ENCODE assay signal across 8 mouse cellular contexts in genomic region chr2:18998054-18998478, GRCm38 (mm10). TPM values are rescaled to one million over a fixed set of nuclear protein-coding genes. Genes with fewer than 3 reads are reported as not detected.
DNase-seq lines count a peak whose midpoint lies in the region; ATAC-seq and TF ChIP-seq lines count a peak whose summit lies in the region.

Pip4k2a (minus strand) TSS chr2:18998126.
4930426L09Rik (plus strand) TSS chr2:18998343.

- H3K9ac ChIP-seq in hindbrain, embryonic 11.5 days (ENCODE audit: low read depth, low read length) = peak within 1 kb of the TSS; percentile 80
- peak within 1 kb of the TSS; percentile 65 for H3K9ac ChIP-seq in lung, postnatal 0 days (replicated peaks; ENCODE audit: low read depth)

- no peaks in the 10 kb centered on the region; the same call in 1 of the 2 replicates for H3K4me1 ChIP-seq in hindbrain, embryonic 11.5 days (replicated peaks; ENCODE audit: control insufficient read depth, insufficient read depth, low read length)
- peaks cover 5% of the 10 kb centered on the region; the same call in 1 of the 2 replicates for H3K4me1 ChIP-seq in lung, postnatal 0 days (ENCODE audit: insufficient read depth, low read depth, low read length)

- TF ChIP-seq CTCF in lung, postnatal 0 days (IDR thresholded peaks at IDR 0.05) = peak; percentile 20; the same call in 1 of the 2 replicates

- peak; percentile 97 for ATAC-seq in hindbrain, embryonic 11.5 days (ENCODE audit: low FRiP score)
- ATAC-seq in lung, postnatal 0 days = peak; percentile 98

- no peaks in the 10 kb centered on the region for H3K36me3 ChIP-seq in hindbrain, embryonic 11.5 days (ENCODE audit: control insufficient read depth, insufficient read depth, low read length)
- H3K36me3 ChIP-seq in lung, postnatal 0 days (ENCODE audit: insufficient read depth, low read length) = no peaks in the 10 kb centered on the region

- WGBS in hindbrain, embryonic 11.5 days = 0% methylated on average over 27 of the region's 66 CpGs
- WGBS in lung, postnatal 0 days = 0% methylated on average over 42 of the region's 66 CpGs

- H3K4me2 ChIP-seq in hindbrain, embryonic 11.5 days (replicated peaks; ENCODE audit: low read depth, low read length) = peak within 1 kb of the TSS; percentile 93
- H3K4me2 ChIP-seq in lung, postnatal 0 days (replicated peaks; ENCODE audit: low read depth, low read length) = peak within 1 kb of the TSS; percentile 95

- TF ChIP-seq EP300 in lung, postnatal 0 days (IDR thresholded peaks at IDR 0.05) = no peak

- peak within 1 kb of the TSS; percentile 91 for H3K27ac ChIP-seq in hindbrain, embryonic 11.5 days (ENCODE audit: low read depth, low read length)
- peak within 1 kb of the TSS; percentile 78 for H3K27ac ChIP-seq in lung, postnatal 0 days (ENCODE audit: low read length)

- H3K4me3 ChIP-seq in hindbrain, embryonic 11.5 days (ENCODE audit: low read depth, low read length) = peak within 1 kb of the TSS; percentile 61
- peak within 1 kb of the TSS; percentile 80 for H3K4me3 ChIP-seq in lung, postnatal 0 days (ENCODE audit: low read depth, low read length)

- H3K27me3 ChIP-seq in hindbrain, embryonic 11.5 days (ENCODE audit: control insufficient read depth, insufficient read depth, low read length) = no peaks in the 10 kb centered on the region
- no peaks in the 10 kb centered on the region; the same call in none of the 2 replicates for H3K27me3 ChIP-seq in lung, postnatal 0 days (replicated peaks; ENCODE audit: insufficient read depth, low read length)

- no peaks in the 10 kb centered on the region for H3K9me3 ChIP-seq in hindbrain, embryonic 11.5 days (ENCODE audit: control insufficient read depth, low read length)
- no peaks in the 10 kb centered on the region for H3K9me3 ChIP-seq in lung, postnatal 0 days (ENCODE audit: low read length)

- peak; percentile 95 for DNase-seq in NIH3T3 (ENCODE audit: low read depth)
- DNase-seq in cerebellum, adult 9-11 months = peak; percentile 91
- peak; percentile 84 to 94 for DNase-seq in frontal cortex, adult 2 months (ENCODE audit: extremely low spot score in 1 of 2, low spot score in 1 of 2)
- DNase-seq in hindbrain, embryonic 11.5 days (ENCODE audit: low spot score) = peak; percentile 94
- DNase-seq in layer of hippocampus, postnatal 10 days (ENCODE audit: low spot score in 2 of 2) = peak; percentile 91 to 94
- peak; percentile 93 for DNase-seq in lung, postnatal 0 days (ENCODE audit: low spot score)
- peak; percentile 81 for DNase-seq in ovary, postnatal 10 days (ENCODE audit: low spot score)
- DNase-seq in thymus, postnatal 0 days (ENCODE audit: low spot score) = peak; percentile 96

RNA-seq across cellular contexts. Expression of gene Pip4k2a, which starts in this region (rescaled TPM):
- polyA plus RNA-seq in frontal cortex, adult 2 months (2012; rRNA removed) = 54.8 and 55.3 TPM in 2 replicates
- 10.8 and 11.4 TPM in 2 replicates for polyA plus RNA-seq in hindbrain, embryonic 11.5 days (2014; fragmentation: Nextera tagmentation; extraction: Ambion mirVana)
- total RNA-seq in layer of hippocampus, postnatal 10 days (2021) = 10 to 100 TPM; 27.1 to 29.8 TPM
- 5.0 and 6.6 TPM in 2 replicates for polyA plus RNA-seq in lung, postnatal 0 days (2015; fragmentation: Nextera tagmentation; extraction: Ambion mirVana)
- 51.2 and 53.7 TPM in 2 replicates for polyA plus RNA-seq in thymus, postnatal 0 days (2015; fragmentation: Nextera tagmentation; extraction: Ambion mirVana)

RNA-seq across cellular contexts. Expression of gene 4930426L09Rik, which starts in this region (rescaled TPM):
- 1.1 and 1.4 TPM in 2 replicates for polyA plus RNA-seq in frontal cortex, adult 2 months (2012; rRNA removed)
- polyA plus RNA-seq in hindbrain, embryonic 11.5 days (2014; fragmentation: Nextera tagmentation; extraction: Ambion mirVana) = 0.43 and 0.49 TPM in 2 replicates
- total RNA-seq in layer of hippocampus, postnatal 10 days (2021) = 1 to 10 TPM in 1 of 2 experiments, under 1 TPM in 1; 0.54 to 1.1 TPM
- 0.45 and 0.55 TPM in 2 replicates for polyA plus RNA-seq in lung, postnatal 0 days (2015; fragmentation: Nextera tagmentation; extraction: Ambion mirVana)
- 1.0 and 1.4 TPM in 2 replicates for polyA plus RNA-seq in thymus, postnatal 0 days (2015; fragmentation: Nextera tagmentation; extraction: Ambion mirVana)

Comparison
In these comparisons a context has a peak if more than half of its experiments do, and no peak if none do; other contexts are left out.
1. Peak in every context shown above with its lines: DNase-seq, ATAC-seq, H3K4me3 ChIP-seq and H3K27ac ChIP-seq.